Mouse (Mus musculus) stomach, embryonic 16.5 days (tissue): ENCODE results near the gene Ahdc1. TPM values are rescaled to one million over a fixed set of nuclear protein-coding genes. Genes with fewer than 3 reads are reported as not detected.
"Not testable (repeated sequence)": the region's sequence is repeated elsewhere in the genome, so short reads cannot be mapped to it uniquely, and the experiment has no call there.

Experiments used
- ATAC-seq: fragments of 200-750 bp; cut with Nextera tagmentation; 2 replicates; pipeline ENCODE4 v1.8.0; 2017; ENCODE audit warnings: moderate number of reproducible peaks, moderate TSS enrichment; ENCODE audit not compliant: insufficient read depth, low FRiP score
- H3K27ac ChIP-seq: fragments of 300-500 bp; sonication (generic); 2 replicates; pipeline ENCODE4 v1.5.1; 2014; ENCODE audit warnings: low read length
- H3K27me3 ChIP-seq: fragments of 300-500 bp; sonication (generic); 2 replicates; pipeline ENCODE4 v1.6.1; 2014; ENCODE audit warnings: low read length, control low read depth, mixed read lengths; ENCODE audit not compliant: control insufficient read depth, insufficient read depth
- H3K36me3 ChIP-seq: fragments of 300-500 bp; sonication (generic); 2 replicates; pipeline ENCODE4 v1.6.1; 2014; ENCODE audit warnings: low read length; ENCODE audit not compliant: control insufficient read depth, insufficient read depth
- H3K4me1 ChIP-seq: fragments of 300-500 bp; sonication (generic); 2 replicates; pipeline ENCODE4 v1.6.1; 2014; ENCODE audit warnings: low read length, control low read depth, mixed read lengths; ENCODE audit not compliant: control insufficient read depth, insufficient read depth
- H3K4me2 ChIP-seq: fragments of 300-500 bp; sonication (generic); 2 replicates; pipeline ENCODE4 v1.6.1; 2014; ENCODE audit warnings: low read depth, low read length, mixed read lengths
- H3K4me3 ChIP-seq: fragments of 300-500 bp; sonication (generic); replicated peaks from 2 replicates; pipeline ENCODE4 v1.5.1; 2014; ENCODE audit warnings: mild to moderate bottlenecking, low read length
- H3K9ac ChIP-seq: fragments of 300-500 bp; sonication (generic); 2 replicates; pipeline ENCODE4 v1.6.1; 2014; ENCODE audit warnings: low read length
- H3K9me3 ChIP-seq: fragments of 300-500 bp; sonication (generic); replicated peaks from 2 replicates; pipeline ENCODE4 v1.6.1; 2016; ENCODE audit warnings: low read length, control low read depth; ENCODE audit not compliant: control insufficient read depth
- WGBS: fragments of 180-500 bp; shearing (Covaris S2); extraction: QIAGEN DNeasy Blood & Tissue Kit; methylation state at CpG from one replicate; pipeline ENCODE4 v1.1.7; 2014; 5-methylcytosine and 5-hydroxymethylcytosine counted together
- polyA plus RNA-seq: library from polyadenylated mRNA; unstranded; fragments of >200 nt; fragmentation: Nextera tagmentation; extraction: Ambion mirVana; gene quantifications from 2 replicates; pipeline ENCODE4 v1.2.1, GENCODE M21; 2015

Gene Ahdc1
- polyA plus RNA-seq, 1 experiment from 2014 or later = 7.1 TPM

DNA sequence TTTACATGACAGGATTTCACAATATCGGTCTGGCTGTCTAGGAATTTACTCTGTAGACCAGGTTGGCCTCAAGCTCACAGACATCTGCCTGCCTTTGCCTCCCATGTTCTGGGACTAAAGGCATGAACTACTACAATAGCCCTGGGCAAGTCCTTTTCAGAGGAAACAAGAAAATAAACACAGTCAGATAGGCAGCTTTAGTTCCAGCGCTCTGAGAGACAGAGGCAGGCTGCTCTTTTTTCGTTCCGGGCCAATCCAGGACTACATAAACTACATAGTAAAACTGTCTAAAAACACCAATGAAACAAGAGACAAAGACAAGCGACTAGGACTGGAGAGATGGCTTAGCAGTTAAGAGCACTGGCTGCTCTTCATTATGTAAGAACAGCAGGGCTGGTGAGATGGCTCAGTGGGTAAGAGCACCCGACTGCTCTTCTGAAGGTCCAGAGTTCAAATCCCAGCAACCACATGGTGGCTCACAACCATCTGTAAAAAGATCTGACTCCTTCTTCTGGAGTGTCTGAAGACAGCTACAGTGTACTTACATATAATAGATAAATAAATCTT, 5.1 kb upstream of the Ahdc1 start:
- WGBS = 51% methylated on average over 6 of the region's 6 CpGs
- H3K4me3 ChIP-seq, H3K27ac ChIP-seq, ATAC-seq, H3K9ac ChIP-seq, H3K36me3 ChIP-seq, H3K27me3 ChIP-seq, H3K4me2 ChIP-seq, H3K9me3 ChIP-seq: not testable (repeated sequence)
- peaks cover 10% of the 10 kb centered on the region for H3K4me1 ChIP-seq

GRCm38 (mm10) chr4:133007513-133008380, 3.3 kb upstream of the Ahdc1 start:
- no peaks in the 10 kb centered on the region for H3K36me3 ChIP-seq
- H3K27ac ChIP-seq = no peak overlapping the region
- 31% methylated on average over 15 of the region's 15 CpGs for WGBS
- H3K9me3 ChIP-seq = no peaks in the 10 kb centered on the region
- 0 out of 2 replicates have a peak, but pooled peaks cover 3% of the 10 kb centered on the region for H3K27me3 ChIP-seq
- H3K9ac ChIP-seq = 0 out of 2 replicates have a peak overlapping the region, but pooled peaks have one; percentile 31
- no peak overlapping the region for H3K4me3 ChIP-seq
- no peak overlapping the region for H3K4me2 ChIP-seq
- no peak for ATAC-seq
- peaks cover 8% of the 10 kb centered on the region for H3K4me1 ChIP-seq

- no peak for ATAC-seq
- WGBS = 2% methylated on average over 4 of the region's 4 CpGs
- 0 out of 2 replicates have a peak, but pooled peaks cover 3% of the 10 kb centered on the region for H3K27me3 ChIP-seq
- peaks cover 14% of the 10 kb centered on the region for H3K4me1 ChIP-seq
- H3K36me3 ChIP-seq = no peaks in the 10 kb centered on the region
- H3K4me2 ChIP-seq = no peak overlapping the region
- H3K9ac ChIP-seq = no peak overlapping the region
- H3K27ac ChIP-seq = no peak overlapping the region
- no peak overlapping the region for H3K4me3 ChIP-seq
- H3K9me3 ChIP-seq = no peaks in the 10 kb centered on the region
Measured at GRCm38 (mm10) chr4:133009131-133009530, 1.9 kb upstream of the Ahdc1 start.

DNA sequence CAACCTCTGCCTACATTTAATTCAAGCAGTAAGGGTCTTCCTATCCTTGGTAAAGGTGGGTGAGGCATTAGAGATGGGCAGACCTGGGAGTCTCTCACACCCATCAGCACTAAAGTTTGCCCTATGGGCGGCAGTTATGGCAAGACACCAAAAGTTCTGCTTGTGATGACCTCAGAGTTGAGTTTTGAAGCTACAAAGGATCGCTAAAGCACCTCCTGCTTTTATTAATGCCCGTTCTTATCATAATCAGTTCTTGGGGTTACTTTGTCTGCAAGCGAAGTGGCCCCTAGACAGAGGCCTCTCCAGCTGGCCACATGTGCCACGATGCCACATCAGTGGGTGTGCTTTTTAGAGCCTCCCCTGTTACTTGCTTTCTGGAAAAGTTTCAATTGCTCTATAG, 1.4 kb upstream of the Ahdc1 start:
- H3K27ac ChIP-seq = no peak overlapping the region

GRCm38 (mm10) chr4:133010611-133011010, 449 bp upstream of the Ahdc1 start:
- H3K9ac ChIP-seq = peak overlapping the region; percentile 99
- H3K4me3 ChIP-seq = peak overlapping the region; percentile 96
- H3K27me3 ChIP-seq = 0 out of 2 replicates have a peak, but pooled peaks cover 3% of the 10 kb centered on the region
- H3K4me2 ChIP-seq = peak overlapping the region; percentile 92
- H3K36me3 ChIP-seq = no peaks in the 10 kb centered on the region
- no peak overlapping the region for H3K27ac ChIP-seq
- WGBS = 2% methylated on average over 17 of the region's 17 CpGs
- peaks cover 27% of the 10 kb centered on the region for H3K4me1 ChIP-seq
- ATAC-seq = no peak
- H3K9me3 ChIP-seq = no peaks in the 10 kb centered on the region

More for the DNA sequence above, 1.4 kb upstream of the Ahdc1 start:
- H3K36me3 ChIP-seq = no peaks in the 10 kb centered on the region
- no peaks in the 10 kb centered on the region for H3K9me3 ChIP-seq
- WGBS = 64% methylated on average over 5 of the region's 5 CpGs
- H3K4me3 ChIP-seq = no peak overlapping the region
- 0 out of 2 replicates have a peak, but pooled peaks cover 3% of the 10 kb centered on the region for H3K27me3 ChIP-seq
- H3K9ac ChIP-seq = no peak overlapping the region
- H3K4me2 ChIP-seq = no peak overlapping the region
- peaks cover 17% of the 10 kb centered on the region for H3K4me1 ChIP-seq
- ATAC-seq = no peak

GRCm38 (mm10) chr4:133011821-133012775, 1.0 kb downstream of the Ahdc1 start:
- peak overlapping the region; percentile 92 for H3K4me2 ChIP-seq
- H3K27ac ChIP-seq = peak overlapping the region; percentile 96
- peak; percentile 1; the same call in 1 of the 2 replicates for ATAC-seq
- no peaks in the 10 kb centered on the region for H3K36me3 ChIP-seq
- peaks cover 42% of the 10 kb centered on the region for H3K4me1 ChIP-seq
- H3K9ac ChIP-seq = peak overlapping the region; percentile 99
- peak overlapping the region; percentile 96 for H3K4me3 ChIP-seq
- WGBS = under 1% methylated on average over 63 of the region's 84 CpGs
- H3K9me3 ChIP-seq = no peaks in the 10 kb centered on the region
- 0 out of 2 replicates have a peak, but pooled peaks cover 3% of the 10 kb centered on the region for H3K27me3 ChIP-seq

- no peak for ATAC-seq
- H3K9ac ChIP-seq = peak overlapping the region; percentile 99
- peaks cover 48% of the 10 kb centered on the region for H3K4me1 ChIP-seq
- WGBS = under 1% methylated on average over 17 of the region's 17 CpGs
- H3K36me3 ChIP-seq = no peaks in the 10 kb centered on the region
- H3K4me2 ChIP-seq = peak overlapping the region; percentile 92
- H3K27me3 ChIP-seq = 0 out of 2 replicates have a peak, but pooled peaks cover 3% of the 10 kb centered on the region
- no peaks in the 10 kb centered on the region for H3K9me3 ChIP-seq
- peak overlapping the region; percentile 96 for H3K27ac ChIP-seq
- H3K4me3 ChIP-seq = peak overlapping the region; percentile 96
Measured at GRCm38 (mm10) chr4:133012776-133013265, 1.8 kb downstream of the Ahdc1 start.

- H3K9ac ChIP-seq = peak overlapping the region; percentile 99
- peak overlapping the region; percentile 92 for H3K4me2 ChIP-seq
- peaks cover 53% of the 10 kb centered on the region for H3K4me1 ChIP-seq
- H3K4me3 ChIP-seq = peak overlapping the region; percentile 96
- no peaks in the 10 kb centered on the region for H3K36me3 ChIP-seq
- 6% methylated on average over 16 of the region's 18 CpGs for WGBS
- ATAC-seq = 0 out of 2 replicates have a peak, but pooled peaks have one; percentile 2
- H3K9me3 ChIP-seq = no peaks in the 10 kb centered on the region
- peak overlapping the region; percentile 96 for H3K27ac ChIP-seq
- H3K27me3 ChIP-seq = 0 out of 2 replicates have a peak, but pooled peaks cover 3% of the 10 kb centered on the region
Measured at GRCm38 (mm10) chr4:133013266-133013891, 2.3 kb downstream of the Ahdc1 start.
